Mouse (Mus musculus) adrenal gland, adult 8-10 months (tissue): Measurements from ENCODE around the gene Mdfic. TPM values are rescaled to one million over a fixed set of nuclear protein-coding genes. Genes with fewer than 3 reads are reported as not detected.

Source experiments
- DNase-seq: peaks from one replicate; pipeline ENCODE4 v3.0.0; 2022
- total RNA-seq, 4 experiments: library from RNA; stranded (reverse); gene quantifications; 2 replicates each; pipeline ENCODE4 v1.2.4; 2022

Mdfic gene
- total RNA-seq, 4 experiments from 2014 or later: 40.3 to 67.0 (median 50.5) TPM

DNA sequence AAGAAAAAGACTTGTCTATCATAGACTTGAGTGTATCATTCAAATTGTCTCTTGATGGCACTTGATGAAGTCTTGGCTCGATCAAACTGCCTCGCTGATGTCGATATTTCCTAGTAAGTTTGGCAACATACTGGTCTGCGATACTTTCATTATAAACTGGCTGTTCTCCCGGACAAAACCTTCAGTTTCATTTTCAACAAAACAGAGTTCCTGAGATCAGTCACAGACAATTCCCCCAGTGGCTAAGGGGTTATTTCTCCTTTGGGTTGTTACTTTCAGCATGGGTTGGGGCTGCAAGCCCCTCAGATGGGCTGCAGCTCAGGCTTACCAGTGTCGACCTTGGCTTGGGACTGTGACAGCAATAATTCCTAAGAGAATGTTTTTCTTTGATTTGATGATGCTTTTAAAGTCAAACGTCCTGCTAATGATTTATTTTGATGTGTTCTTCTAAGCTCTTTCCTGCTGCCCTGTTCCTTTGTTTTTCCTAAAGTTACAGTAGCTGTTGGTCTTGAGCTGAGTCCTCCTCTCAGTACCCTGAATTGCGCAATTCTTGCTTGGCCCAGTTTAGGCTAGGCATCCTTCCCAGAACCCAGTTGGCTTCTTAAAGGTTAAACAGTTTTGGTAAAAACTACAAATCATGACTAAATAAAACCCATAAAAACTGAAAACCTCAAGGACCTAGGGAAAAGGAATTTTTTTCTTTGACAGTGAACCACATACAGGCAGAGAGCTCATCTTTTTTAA is 73.3 kb downstream of the Mdfic start:
- DNase-seq: peak; percentile 72

DNA sequence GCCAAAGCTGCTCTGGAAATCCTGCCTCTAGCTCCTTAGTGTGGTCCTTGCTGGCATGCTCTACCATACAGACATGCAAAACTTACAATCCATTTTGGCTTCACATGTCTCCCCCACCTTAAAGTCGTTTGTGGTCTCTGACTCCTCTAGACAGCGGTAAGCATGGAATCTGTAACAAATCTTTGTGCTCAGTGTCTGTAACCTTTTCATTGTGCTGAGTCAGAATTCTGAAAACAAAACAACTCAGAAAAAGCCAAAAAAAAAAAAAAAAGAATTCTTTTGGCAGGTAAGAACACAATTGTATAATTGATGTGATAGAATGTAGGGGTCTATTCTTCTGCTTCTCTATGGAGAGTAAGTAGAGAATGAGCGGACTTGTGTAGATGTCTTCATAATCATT is 74.3 kb downstream of the Mdfic start:
- no peak for DNase-seq

DNA sequence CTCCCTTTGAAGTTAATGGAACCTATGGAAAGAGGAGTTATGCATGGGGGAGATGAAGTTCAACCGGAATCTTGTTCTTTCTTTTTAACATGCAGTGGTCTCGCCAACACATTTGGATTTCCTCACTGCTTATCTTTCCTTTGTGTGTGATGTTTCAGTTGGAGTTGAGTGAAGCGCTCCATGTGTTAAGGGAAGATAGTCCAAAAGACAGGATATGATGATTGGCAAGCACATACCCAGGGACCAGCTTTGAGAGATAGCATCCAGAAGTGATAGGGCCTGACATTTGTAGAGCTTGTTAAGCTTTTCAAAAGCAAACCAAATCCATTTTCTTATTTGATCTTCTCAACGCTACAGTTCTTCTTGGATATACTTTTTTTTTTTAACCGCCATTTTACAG is 86.9 kb downstream of the Mdfic start:
- no peak for DNase-seq

DNA sequence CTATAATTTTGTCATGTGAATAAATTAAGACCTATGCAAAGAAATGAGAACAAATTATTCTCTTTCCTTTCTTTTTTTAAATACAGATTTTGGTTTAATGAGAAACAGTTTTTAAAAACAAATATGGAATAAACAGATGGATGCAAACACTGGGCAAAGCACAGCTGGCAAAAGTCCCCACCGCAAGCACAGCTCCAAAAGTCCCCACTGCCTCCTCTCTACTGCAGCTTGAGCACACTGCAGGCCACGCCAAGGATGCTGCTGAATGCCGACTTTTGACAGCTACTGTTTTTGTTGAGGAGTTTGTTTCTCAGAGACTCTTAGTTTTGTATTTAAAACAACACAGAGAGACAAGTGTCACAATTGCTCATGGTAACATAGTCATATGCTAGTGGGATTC is 104.8 kb downstream of the Mdfic start:
- no peak for DNase-seq

DNA sequence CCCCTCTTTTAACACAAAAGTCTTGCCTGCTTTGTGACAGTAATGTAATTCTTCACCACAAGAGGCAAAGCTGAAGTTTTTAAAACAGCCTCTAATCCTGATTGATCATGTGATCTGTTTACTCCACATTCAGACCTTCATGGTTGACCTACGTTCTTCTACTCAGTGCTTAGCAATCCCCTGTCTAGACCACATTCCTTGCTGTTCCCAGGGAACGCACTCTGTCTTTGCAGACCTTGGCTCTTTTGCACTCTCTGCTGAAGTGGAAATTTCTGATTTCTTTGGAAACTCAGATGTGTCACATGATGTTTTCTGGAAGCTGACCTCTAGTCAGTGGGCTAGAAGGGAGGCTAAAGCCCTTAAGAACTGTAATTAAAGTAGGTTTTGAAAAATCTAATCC is 109.4 kb downstream of the Mdfic start:
- no peak for DNase-seq

DNA sequence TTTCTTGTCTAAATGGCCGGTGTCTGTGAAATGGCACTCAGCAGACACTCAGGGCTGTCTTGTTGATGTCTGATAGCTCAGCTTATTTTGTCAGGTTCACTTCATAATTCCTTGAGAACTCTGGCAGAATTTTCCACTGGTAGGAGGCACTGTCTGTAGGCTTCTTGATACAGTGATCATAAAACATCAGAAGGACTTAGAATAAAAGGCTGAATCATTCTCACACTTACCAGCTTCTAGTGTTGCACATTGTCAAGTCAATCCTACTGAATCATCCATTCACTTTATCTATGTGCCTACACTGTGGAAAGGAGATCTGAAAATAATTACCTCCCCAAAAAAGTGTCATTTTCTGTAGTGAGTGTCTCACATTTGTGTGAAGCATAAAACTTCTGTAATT is 110.2 kb downstream of the Mdfic start:
- DNase-seq: no peak

DNA sequence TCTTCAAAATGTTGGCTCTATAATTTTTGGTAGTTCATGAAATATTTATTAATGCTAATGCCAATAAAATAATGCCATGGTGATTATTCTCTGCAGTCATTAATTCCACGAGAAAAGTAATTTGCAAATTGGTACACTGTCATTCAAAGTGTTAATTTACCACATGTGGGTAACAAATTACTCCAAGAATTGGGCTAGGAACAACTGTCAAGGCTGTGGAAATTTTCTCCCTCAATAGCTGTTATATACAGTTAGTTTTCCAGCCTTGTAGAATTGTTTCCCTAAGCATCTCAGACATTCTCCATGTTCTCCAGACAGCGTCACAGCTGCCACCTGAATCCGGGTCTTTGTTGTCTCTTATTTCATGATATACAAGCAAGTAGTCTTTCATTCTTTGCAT is 117.2 kb downstream of the Mdfic start:
- DNase-seq: no peak

DNA sequence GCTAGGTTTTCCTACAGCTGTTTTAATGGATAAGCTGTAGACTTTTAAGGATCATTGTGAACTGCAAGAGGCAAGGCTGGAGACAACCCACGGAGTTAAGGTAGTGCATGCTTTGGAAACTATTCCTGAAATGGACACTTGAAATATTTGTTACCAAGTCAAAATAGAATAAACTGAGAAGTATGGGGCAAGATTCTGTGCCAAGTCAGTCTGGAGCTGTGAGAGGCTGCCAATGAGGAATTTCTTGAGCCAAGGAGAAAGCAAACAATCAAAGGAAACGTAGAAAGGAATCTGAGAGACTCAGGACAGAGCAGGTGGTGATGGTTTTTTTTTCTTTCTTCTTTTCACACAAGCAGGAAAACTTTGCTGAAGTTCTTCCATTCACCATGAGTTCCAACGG is 119.4 kb downstream of the Mdfic start:
- DNase-seq: no peak

DNA sequence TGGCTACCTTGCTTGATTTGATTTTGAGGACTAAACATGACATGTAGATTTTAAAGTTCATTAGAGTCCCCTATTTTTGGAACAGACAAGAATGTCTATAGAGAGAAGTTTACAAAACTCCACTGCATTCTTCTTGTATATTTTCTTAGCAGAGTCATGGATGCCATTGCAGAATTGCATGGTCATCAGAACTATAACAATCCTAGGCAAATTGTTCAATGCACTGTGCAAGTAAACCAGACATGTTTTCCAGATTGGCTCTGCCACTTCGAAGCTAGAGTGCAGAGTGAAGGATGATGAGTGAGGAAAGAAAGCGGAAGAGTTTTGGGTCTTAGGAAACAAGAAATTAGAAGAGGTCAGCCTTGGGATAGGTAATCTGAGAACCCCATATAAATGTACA is 120.0 kb downstream of the Mdfic start:
- no peak for DNase-seq

DNA sequence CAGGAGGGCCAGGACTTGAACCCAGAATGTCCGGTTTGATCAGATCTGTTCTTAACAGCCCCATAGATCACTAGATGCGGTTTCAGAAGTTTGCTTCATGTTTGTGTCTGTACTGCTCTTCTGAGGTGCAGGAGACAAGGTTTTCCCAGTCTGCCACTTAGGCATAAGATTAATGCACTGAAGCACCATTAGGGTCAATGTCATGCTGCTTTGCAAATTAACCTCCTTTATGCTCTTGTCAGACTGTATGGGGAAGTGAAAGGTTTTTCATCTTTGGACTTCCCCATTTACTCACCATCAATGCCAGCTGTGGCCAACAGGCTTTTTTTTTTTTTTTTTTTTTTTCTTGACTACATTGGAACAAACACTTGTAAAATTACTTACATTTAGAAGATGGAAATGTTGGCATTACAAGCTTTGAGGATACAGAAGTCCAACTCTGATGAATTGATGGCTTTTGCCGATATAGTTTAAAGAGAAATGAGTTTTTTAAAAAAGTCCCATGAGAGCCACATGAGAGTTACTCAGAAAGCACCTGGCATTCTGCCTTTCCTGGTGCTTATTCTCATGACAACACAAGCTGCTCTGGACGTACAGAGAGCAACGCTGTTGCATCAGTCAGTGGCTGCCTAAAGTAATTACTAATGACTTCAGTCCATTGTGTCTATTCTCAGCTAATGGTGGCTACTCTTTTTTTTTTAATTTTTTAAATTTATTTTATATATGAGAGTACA is 121.2 kb downstream of the Mdfic start:
- DNase-seq: no peak

DNA sequence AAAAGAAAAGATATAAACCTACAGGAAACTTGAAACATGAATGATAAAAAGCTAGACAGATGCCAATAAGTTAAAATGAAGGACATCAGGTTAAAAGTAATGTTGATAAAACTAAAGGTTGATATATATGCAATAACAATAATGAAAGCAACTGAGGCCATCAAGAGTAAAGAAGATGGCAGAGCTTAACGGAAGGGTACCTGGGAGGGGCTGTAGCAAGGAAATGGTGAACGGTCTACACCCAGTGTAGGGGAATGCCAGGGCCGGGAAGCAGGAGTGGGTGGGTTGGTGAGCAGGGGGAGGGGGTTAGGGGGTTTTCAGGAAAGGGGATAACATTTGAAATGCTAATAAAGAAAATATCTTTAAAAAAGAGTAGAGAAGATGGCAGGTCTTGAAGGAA is 122.8 kb downstream of the Mdfic start:
- DNase-seq: no peak

DNA sequence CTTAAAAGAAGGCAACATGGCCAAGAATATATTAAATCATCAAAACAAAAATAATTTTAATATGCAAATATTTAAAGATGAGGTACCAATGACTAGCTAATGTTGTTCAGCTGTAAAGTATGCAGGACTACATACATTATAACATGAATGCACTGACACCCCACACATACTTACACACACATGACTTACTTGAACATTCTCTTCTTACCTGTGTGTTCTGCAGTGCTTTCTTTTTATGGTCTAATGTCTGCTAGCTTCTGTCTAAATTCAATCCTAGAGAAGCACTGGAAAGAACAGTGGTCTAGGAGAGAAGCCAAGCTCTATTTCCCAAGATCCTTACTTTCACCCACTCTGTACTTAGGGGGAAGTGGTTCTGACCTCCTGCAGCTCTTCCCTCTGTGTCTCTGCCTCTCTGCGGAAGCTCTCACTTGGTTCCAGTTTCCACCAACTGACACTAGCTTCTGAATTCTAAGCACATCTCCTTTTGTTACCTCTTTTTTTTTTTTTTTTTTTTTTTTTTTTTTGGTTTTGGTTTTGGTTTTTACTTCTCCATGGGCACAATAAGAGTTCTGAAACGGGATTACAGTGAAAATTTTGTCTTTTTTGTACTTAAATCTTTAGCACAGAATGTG is 125.4 kb downstream of the Mdfic start:
- no peak for DNase-seq
